ENCODE assay signal across 8 mouse cellular contexts in the genomic region with DNA sequence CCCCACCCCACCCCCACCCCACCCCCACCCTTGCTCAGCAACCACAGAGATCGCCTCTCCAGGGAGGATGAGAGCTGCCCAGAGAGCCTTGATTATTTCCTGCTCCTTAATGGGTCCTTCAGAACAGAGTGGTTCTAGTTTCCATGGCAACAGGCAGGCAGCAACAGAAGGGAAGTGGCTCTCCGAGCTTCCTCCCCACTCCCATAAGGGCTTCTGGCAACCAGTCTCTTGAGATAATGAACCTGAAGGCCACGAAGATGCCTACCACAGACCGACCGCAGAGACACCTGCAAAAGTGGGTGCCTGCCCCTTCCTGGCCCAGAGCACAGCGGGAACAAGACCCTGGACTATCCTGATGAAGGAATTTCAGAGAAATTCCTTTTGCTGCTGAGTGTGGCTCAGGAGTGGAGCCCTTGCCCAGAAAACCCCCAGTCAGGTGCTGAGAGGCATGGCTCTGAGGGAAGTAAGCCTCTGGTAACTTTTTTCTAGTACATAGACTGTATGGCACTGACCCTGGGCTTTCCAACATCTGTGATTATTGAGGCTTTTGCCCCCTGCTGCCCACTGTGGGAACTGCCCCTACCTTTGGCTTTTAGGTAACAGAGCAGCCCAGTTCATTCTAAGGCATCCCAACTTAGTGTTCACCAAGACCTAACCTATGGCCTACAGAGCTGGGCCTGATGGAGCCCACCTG. TPM values are rescaled to one million over a fixed set of nuclear protein-coding genes. Genes with fewer than 3 reads are reported as not detected.
DNase-seq lines count a peak whose midpoint lies in the region; ATAC-seq and TF ChIP-seq lines count a peak whose summit lies in the region.

No protein-coding gene starts in this region.

- no peaks in the 10 kb centered on the region for H3K9me3 ChIP-seq in kidney, embryonic 14.5 days (ENCODE audit: control insufficient read depth, low read length)
- H3K9me3 ChIP-seq in liver, embryonic 13.5 days (replicated peaks), result no peaks in the 10 kb centered on the region
- no peaks in the 10 kb centered on the region for H3K9me3 ChIP-seq in neural tube, embryonic 11.5 days (ENCODE audit: control insufficient read depth, low read length)

- WGBS in kidney, embryonic 14.5 days, result 26% methylated on average over 6 of the region's 6 CpGs
- WGBS in liver, embryonic 13.5 days (ENCODE audit: insufficient replicate concordance), result 8% methylated on average over 6 of the region's 6 CpGs
- 31% methylated on average over 6 of the region's 6 CpGs for WGBS in neural tube, embryonic 11.5 days

- intact Hi-C loops in gastrocnemius, adult 2 months (cut with DNase I), result loop anchor here (5.0 to 10.0 kb wide), 2 partner anchors 54 to 286 kb away; no protein-coding TSS in a partner anchor

- DNase-seq in urinary bladder, postnatal 36 days (ENCODE audit: low spot score in 2 of 2), result peak; percentile 46 to 61
- no peak for DNase-seq in urinary bladder, postnatal 10 days (ENCODE audit: low spot score)
- peak; percentile 87 to 91 for DNase-seq in cerebellum, postnatal 10 days
- peak; percentile 76 for DNase-seq in gastrocnemius, adult 2 months
- peak; percentile 40 for DNase-seq in liver, embryonic 13.5 days
- DNase-seq in neural tube, embryonic 11.5 days (ENCODE audit: low spot score), result peak; percentile 76

- 0 out of 2 replicates have a peak overlapping the region, but pooled peaks have one; percentile 8 for H3K4me2 ChIP-seq in kidney, embryonic 14.5 days (replicated peaks; ENCODE audit: low read depth, low read length)
- no peak overlapping the region for H3K4me2 ChIP-seq in liver, embryonic 13.5 days
- no peak overlapping the region for H3K4me2 ChIP-seq in neural tube, embryonic 11.5 days (ENCODE audit: low read depth)

- H3K4me1 ChIP-seq in kidney, embryonic 14.5 days (ENCODE audit: control insufficient read depth, insufficient read depth, low read length), result no peaks in the 10 kb centered on the region
- peaks cover 10% of the 10 kb centered on the region for H3K4me1 ChIP-seq in liver, embryonic 13.5 days (replicated peaks)
- peaks cover 6% of the 10 kb centered on the region; the same call in 1 of the 2 replicates for H3K4me1 ChIP-seq in neural tube, embryonic 11.5 days (ENCODE audit: control insufficient read depth, insufficient read depth, low read length)
- H3K4me1 ChIP-seq in testis, adult 2 months (ENCODE audit: control insufficient read depth, insufficient read depth, low read length), result peaks cover 16% of the 10 kb centered on the region

- H3K9ac ChIP-seq in kidney, embryonic 14.5 days (ENCODE audit: low read depth, low read length), result no peak overlapping the region
- no peak overlapping the region for H3K9ac ChIP-seq in liver, embryonic 13.5 days
- no peak overlapping the region for H3K9ac ChIP-seq in neural tube, embryonic 11.5 days (ENCODE audit: low read length)

- H3K27me3 ChIP-seq in kidney, embryonic 14.5 days (ENCODE audit: control insufficient read depth, insufficient read depth, low read length), result no peaks in the 10 kb centered on the region
- H3K27me3 ChIP-seq in liver, embryonic 13.5 days, result no peaks in the 10 kb centered on the region
- no peaks in the 10 kb centered on the region for H3K27me3 ChIP-seq in neural tube, embryonic 11.5 days (ENCODE audit: control insufficient read depth, insufficient read depth, low read length)
- H3K27me3 ChIP-seq in testis, adult 2 months (ENCODE audit: control insufficient read depth, insufficient read depth, low read length), result no peaks in the 10 kb centered on the region

- H3K4me3 ChIP-seq in gastrocnemius, adult 2 months, result no peak overlapping the region
- H3K4me3 ChIP-seq in kidney, embryonic 14.5 days (ENCODE audit: low read length), result no peak overlapping the region
- H3K4me3 ChIP-seq in liver, embryonic 13.5 days (replicated peaks), result no peak overlapping the region
- no peak overlapping the region for H3K4me3 ChIP-seq in neural tube, embryonic 11.5 days (ENCODE audit: low read depth, low read length)
- peak overlapping the region; percentile 84 for H3K4me3 ChIP-seq in testis, adult 2 months (ENCODE audit: control insufficient read depth, low read depth, low read length)

- peak; percentile 45; the same call in 1 of the 2 replicates for TF ChIP-seq POLR2A in testis, adult 2 months (IDR thresholded peaks at IDR 0.05; ENCODE audit: control insufficient read depth, low read depth, low read length)

- peak; percentile 74 for TF ChIP-seq CTCF in gastrocnemius, adult 2 months (IDR thresholded peaks at IDR 0.05)
- peak; percentile 49; the same call in 1 of the 2 replicates for TF ChIP-seq CTCF in testis, adult 2 months (IDR thresholded peaks at IDR 0.05; ENCODE audit: control insufficient read depth, insufficient read depth, insufficient replicate concordance, low read depth, low read length)

- peak overlapping the region; percentile 40; the same call in 1 of the 2 replicates for H3K27ac ChIP-seq in gastrocnemius, adult 2 months
- H3K27ac ChIP-seq in kidney, embryonic 14.5 days (ENCODE audit: low read depth, low read length), result no peak overlapping the region
- no peak overlapping the region for H3K27ac ChIP-seq in liver, embryonic 13.5 days
- H3K27ac ChIP-seq in neural tube, embryonic 11.5 days (ENCODE audit: low read depth, low read length), result no peak overlapping the region
- peak overlapping the region; percentile 23 for H3K27ac ChIP-seq in testis, adult 2 months (ENCODE audit: control insufficient read depth, insufficient read depth, low read depth, low read length)

- no peak for ATAC-seq in kidney, embryonic 14.5 days (ENCODE audit: low FRiP score, low TSS enrichment)
- ATAC-seq in liver, embryonic 13.5 days (ENCODE audit: low read depth), result no peak
- peak; percentile 25; the same call in 1 of the 2 replicates for ATAC-seq in neural tube, embryonic 11.5 days (ENCODE audit: insufficient read depth, low FRiP score, low TSS enrichment)

- H3K36me3 ChIP-seq in kidney, embryonic 14.5 days (ENCODE audit: control insufficient read depth, insufficient read depth, low read length), result no peaks in the 10 kb centered on the region
- no peaks in the 10 kb centered on the region for H3K36me3 ChIP-seq in liver, embryonic 13.5 days
- H3K36me3 ChIP-seq in neural tube, embryonic 11.5 days (ENCODE audit: control insufficient read depth, insufficient read depth, low read length), result no peaks in the 10 kb centered on the region
- H3K36me3 ChIP-seq in testis, adult 2 months (ENCODE audit: control insufficient read depth, insufficient read depth, low read length), result no peaks in the 10 kb centered on the region

RNA-seq across cellular contexts. Expression of a gene that starts 5.3 kb away (rescaled TPM):
- 100 to 1,000 TPM; 165 to 176 TPM for total RNA-seq in gastrocnemius, adult 2 months (2021)
- 10.5 and 14.3 TPM in 2 replicates for polyA plus RNA-seq in kidney, embryonic 14.5 days (2014; fragmentation: Nextera tagmentation; extraction: Ambion mirVana)
- 6.1 and 7.1 TPM in 2 replicates for polyA plus RNA-seq in liver, embryonic 13.5 days (2015; fragmentation: Nextera tagmentation; extraction: Ambion mirVana)
- polyA plus RNA-seq in neural tube, embryonic 11.5 days (2014; fragmentation: Nextera tagmentation; extraction: Ambion mirVana), result 16.8 and 18.3 TPM in 2 replicates
- 5.7 and 7.0 TPM in 2 replicates for polyA plus RNA-seq in testis, adult 2 months (2012; rRNA removed)

RNA-seq across cellular contexts. Expression of a gene that starts 25.3 kb away (rescaled TPM):
- total RNA-seq in gastrocnemius, adult 2 months (2021), result 1 to 10 TPM; 2.7 to 3.4 TPM
- polyA plus RNA-seq in kidney, embryonic 14.5 days (2014; fragmentation: Nextera tagmentation; extraction: Ambion mirVana), result 4.1 and 7.2 TPM in 2 replicates
- 2.3 and 2.7 TPM in 2 replicates for polyA plus RNA-seq in liver, embryonic 13.5 days (2015; fragmentation: Nextera tagmentation; extraction: Ambion mirVana)
- 2.4 and 2.5 TPM in 2 replicates for polyA plus RNA-seq in neural tube, embryonic 11.5 days (2014; fragmentation: Nextera tagmentation; extraction: Ambion mirVana)
- polyA plus RNA-seq in testis, adult 2 months (2012; rRNA removed), result 3.4 and 3.7 TPM in 2 replicates

RNA-seq across cellular contexts. Expression of a gene that starts 32.6 kb away (rescaled TPM):
- 10 to 100 TPM; 34.0 to 43.2 TPM for total RNA-seq in gastrocnemius, adult 2 months (2021)
- polyA plus RNA-seq in kidney, embryonic 14.5 days (2014; fragmentation: Nextera tagmentation; extraction: Ambion mirVana), result 31.5 and 40.3 TPM in 2 replicates
- 19.6 and 23.0 TPM in 2 replicates for polyA plus RNA-seq in liver, embryonic 13.5 days (2015; fragmentation: Nextera tagmentation; extraction: Ambion mirVana)
- polyA plus RNA-seq in neural tube, embryonic 11.5 days (2014; fragmentation: Nextera tagmentation; extraction: Ambion mirVana), result 39.1 and 42.5 TPM in 2 replicates
- polyA plus RNA-seq in testis, adult 2 months (2012; rRNA removed), result 12.8 and 15.0 TPM in 2 replicates

RNA-seq across cellular contexts. Expression of a gene that starts 41.4 kb away (rescaled TPM):
- total RNA-seq in gastrocnemius, adult 2 months (2021), result 10 to 100 TPM; 42.4 to 75.0 TPM
- polyA plus RNA-seq in kidney, embryonic 14.5 days (2014; fragmentation: Nextera tagmentation; extraction: Ambion mirVana), result 65.2 and 68.7 TPM in 2 replicates
- 24.9 and 27.1 TPM in 2 replicates for polyA plus RNA-seq in liver, embryonic 13.5 days (2015; fragmentation: Nextera tagmentation; extraction: Ambion mirVana)
- polyA plus RNA-seq in neural tube, embryonic 11.5 days (2014; fragmentation: Nextera tagmentation; extraction: Ambion mirVana), result 33.0 and 37.8 TPM in 2 replicates
- 21.9 and 22.3 TPM in 2 replicates for polyA plus RNA-seq in testis, adult 2 months (2012; rRNA removed)

RNA-seq across cellular contexts. Expression of a gene that starts 48.8 kb away (rescaled TPM):
- not detected for total RNA-seq in gastrocnemius, adult 2 months (2021)
- not detected in 2 replicates for polyA plus RNA-seq in kidney, embryonic 14.5 days (2014; fragmentation: Nextera tagmentation; extraction: Ambion mirVana)
- polyA plus RNA-seq in liver, embryonic 13.5 days (2015; fragmentation: Nextera tagmentation; extraction: Ambion mirVana), result not detected in 2 replicates
- not detected in 2 replicates for polyA plus RNA-seq in neural tube, embryonic 11.5 days (2014; fragmentation: Nextera tagmentation; extraction: Ambion mirVana)
- 274 and 296 TPM in 2 replicates for polyA plus RNA-seq in testis, adult 2 months (2012; rRNA removed)

Comparison
In these comparisons a context has a peak if more than half of its experiments do, and no peak if none do; other contexts are left out.
1. H3K27ac ChIP-seq: peak in gastrocnemius, adult 2 months (single experiment) and testis, adult 2 months (single experiment); none in kidney, embryonic 14.5 days (single experiment), liver, embryonic 13.5 days (single experiment) and neural tube, embryonic 11.5 days (single experiment).